Mouse (Mus musculus): Measurements from ENCODE around the gene 2210010C04Rik.
"Not testable (repeated sequence)": the region's sequence is repeated elsewhere in the genome, so short reads cannot be mapped to it uniquely, and the experiment has no call there.

2210010C04Rik gene

GRCm38 (mm10) chr6:41019140-41019539, 16.2 kb downstream of the 2210010C04Rik start:
- no peak for DNase-seq (ENCODE audit: low read depth, low spot score)

- no peak for DNase-seq (ENCODE audit: low read depth, low spot score)
These were observed 16.7 kb downstream of the 2210010C04Rik start for GRCm38 (mm10) chr6:41018629-41019028.

GRCm38 (mm10) chr6:41015065-41015464, 20.2 kb downstream of the 2210010C04Rik start:
- peak; percentile 37 for DNase-seq (ENCODE audit: low read depth, low spot score)

GRCm38 (mm10) chr6:40999379-40999778, 35.9 kb downstream of the 2210010C04Rik start, which contains the start of gene Gm2663:
TSS of gene Gm2663 (minus strand) at chr6:40999479.
- not testable (repeated sequence) for DNase-seq (ENCODE audit: low read depth, low spot score)

Data from CD4-positive, CD25-positive, alpha-beta regulatory T cell, adult 2 months (primary cell).